Mouse (Mus musculus): Measurements from ENCODE around the gene Ptp4a2. TPM values are rescaled to one million over a fixed set of nuclear protein-coding genes. Genes with fewer than 3 reads are reported as not detected.

Ptp4a2 gene
- total RNA-seq, 2 experiments from 2014 or later = 313 to 540 TPM

- ATAC-seq (replicated peaks; ENCODE audit: low FRiP score, low TSS enrichment, poor library complexity, severe bottlenecking) = 0 out of 2 replicates have a peak, but pooled peaks have one; percentile 25
Measured at GRCm38 (mm10) chr4:129877967-129878655, 67.1 kb downstream of the Ptp4a2 start.

- ATAC-seq (replicated peaks; ENCODE audit: low FRiP score, low TSS enrichment, poor library complexity, severe bottlenecking) = no peak
Measured at GRCm38 (mm10) chr4:129878656-129879145, 67.7 kb downstream of the Ptp4a2 start.

GRCm38 (mm10) chr4:129879206-129879780 is 68.3 kb downstream of the Ptp4a2 start:
- no peak for ATAC-seq (replicated peaks; ENCODE audit: low FRiP score, low TSS enrichment, poor library complexity, severe bottlenecking)

DNA sequence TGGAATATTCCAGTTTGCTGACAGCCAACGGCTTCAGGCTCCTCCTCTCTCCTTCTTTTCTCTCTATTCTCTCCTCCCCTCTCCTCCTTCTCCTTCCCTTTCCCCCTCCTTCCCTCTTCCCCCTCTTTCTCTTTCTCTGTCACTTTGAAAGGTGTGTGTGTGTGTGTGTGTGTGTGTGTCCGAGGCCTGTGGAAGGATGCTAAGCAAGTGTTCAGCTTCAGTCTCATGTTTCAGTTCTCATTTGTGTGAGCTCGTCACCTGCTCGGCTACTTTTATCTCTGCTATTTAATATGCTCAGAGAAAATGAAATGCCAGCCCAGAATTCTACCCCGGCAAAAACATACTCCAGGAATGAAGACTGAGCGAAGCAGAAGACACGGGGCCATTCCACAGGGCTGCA is 69.6 kb downstream of the Ptp4a2 start:
- ATAC-seq (replicated peaks; ENCODE audit: low FRiP score, low TSS enrichment, poor library complexity, severe bottlenecking) = no peak

GRCm38 (mm10) chr4:129881661-129882060 is 70.6 kb downstream of the Ptp4a2 start:
- ATAC-seq (replicated peaks; ENCODE audit: low FRiP score, low TSS enrichment, poor library complexity, severe bottlenecking) = no peak

GRCm38 (mm10) chr4:129882555-129883293 is 71.7 kb downstream of the Ptp4a2 start:
- ATAC-seq (replicated peaks; ENCODE audit: low FRiP score, low TSS enrichment, poor library complexity, severe bottlenecking) = peak; percentile 74

- ATAC-seq (replicated peaks; ENCODE audit: low FRiP score, low TSS enrichment, poor library complexity, severe bottlenecking) = peak; percentile 72
Measured at GRCm38 (mm10) chr4:129884041-129884930, 73.3 kb downstream of the Ptp4a2 start.

DNA sequence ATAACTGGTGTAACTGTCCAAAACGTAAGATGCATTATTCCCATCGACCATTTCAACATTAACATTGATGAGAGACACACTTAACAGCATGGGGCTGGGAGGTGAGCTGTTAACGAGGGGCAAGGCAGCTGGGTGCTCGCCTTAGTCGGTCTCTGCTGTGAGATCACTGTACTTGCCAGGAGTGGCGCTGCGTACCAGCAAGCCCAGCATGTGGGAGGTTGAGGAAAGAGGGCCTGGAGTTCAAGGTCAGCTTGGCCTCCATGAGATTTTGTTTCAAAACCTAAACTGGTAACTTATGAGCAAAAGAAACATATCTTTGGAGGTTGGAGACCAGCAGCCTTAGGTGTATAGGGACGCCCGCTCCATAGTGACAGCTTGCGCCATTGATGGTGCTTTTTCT is 78.6 kb downstream of the Ptp4a2 start:
- no peak for ATAC-seq (replicated peaks; ENCODE audit: low FRiP score, low TSS enrichment, poor library complexity, severe bottlenecking)

DNA sequence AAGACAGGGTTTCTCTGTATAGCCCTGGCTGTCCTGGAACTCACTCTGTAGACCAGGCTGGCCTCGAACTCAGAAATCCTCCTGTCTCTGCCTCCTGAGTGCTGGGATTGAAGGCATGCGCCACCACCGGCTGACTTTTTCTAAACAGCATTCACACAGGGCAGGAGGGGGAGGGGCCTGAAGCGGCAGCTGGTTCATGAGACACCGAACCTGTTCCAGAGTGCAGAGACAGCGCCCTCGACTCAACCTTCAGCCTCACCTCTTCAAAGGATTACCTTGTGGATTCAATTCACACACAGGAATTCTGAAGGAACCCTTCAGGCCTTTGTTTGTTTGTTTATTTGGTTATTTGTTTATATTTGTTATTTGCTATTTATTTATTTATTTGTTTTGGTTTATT is 79.1 kb downstream of the Ptp4a2 start:
- ATAC-seq (replicated peaks; ENCODE audit: low FRiP score, low TSS enrichment, poor library complexity, severe bottlenecking) = no peak

- ATAC-seq (replicated peaks; ENCODE audit: low FRiP score, low TSS enrichment, poor library complexity, severe bottlenecking) = no peak
Measured at GRCm38 (mm10) chr4:129894861-129895260, 83.8 kb downstream of the Ptp4a2 start.

GRCm38 (mm10) chr4:129898815-129899214 is 87.8 kb downstream of the Ptp4a2 start:
- ATAC-seq (replicated peaks; ENCODE audit: low FRiP score, low TSS enrichment, poor library complexity, severe bottlenecking) = peak; percentile 57; the same call in 1 of the 2 replicates

Other genes starting within 250 kb of the Ptp4a2 start
- gene Lck, start 237.6 kb upstream of the Ptp4a2 start, total RNA-seq (2014; fragmentation: Nextera tagmentation) = 12.7 and 12.8 TPM in 2 replicates
- gene Lck, start 237.6 kb upstream of the Ptp4a2 start, total RNA-seq (2017) = 3.7 and 11.6 TPM in 2 replicates
- not detected in 2 replicates for gene Fam167b, start 232.7 kb upstream of the Ptp4a2 start, total RNA-seq (2014; fragmentation: Nextera tagmentation)
- gene Fam167b, start 232.7 kb upstream of the Ptp4a2 start, total RNA-seq (2017) = not detected in 2 replicates
- 425 and 431 TPM in 2 replicates for gene Eif3i, start 210.6 kb upstream of the Ptp4a2 start, total RNA-seq (2014; fragmentation: Nextera tagmentation)
- 323 and 412 TPM in 2 replicates for gene Eif3i, start 210.6 kb upstream of the Ptp4a2 start, total RNA-seq (2017)
- 116 and 126 TPM in 2 replicates for gene Tmem234, start 210.6 kb upstream of the Ptp4a2 start, total RNA-seq (2014; fragmentation: Nextera tagmentation)
- gene Tmem234, start 210.6 kb upstream of the Ptp4a2 start, total RNA-seq (2017) = 89.9 and 120 TPM in 2 replicates
- not detected in 2 replicates for gene Dcdc2b, start 197.0 kb upstream of the Ptp4a2 start, total RNA-seq (2014; fragmentation: Nextera tagmentation)
- gene Dcdc2b, start 197.0 kb upstream of the Ptp4a2 start, total RNA-seq (2017) = 11.0 TPM in 1 of 2 replicates, not detected in the other
- 26.8 and 31.8 TPM in 2 replicates for gene Iqcc, start 192.1 kb upstream of the Ptp4a2 start, total RNA-seq (2014; fragmentation: Nextera tagmentation)
- 14.6 and 18.7 TPM in 2 replicates for gene Iqcc, start 192.1 kb upstream of the Ptp4a2 start, total RNA-seq (2017)
- gene Ccdc28b, start 187.3 kb upstream of the Ptp4a2 start, total RNA-seq (2014; fragmentation: Nextera tagmentation) = 31.0 and 63.2 TPM in 2 replicates
- gene Ccdc28b, start 187.3 kb upstream of the Ptp4a2 start, total RNA-seq (2017) = 26.9 and 54.5 TPM in 2 replicates
- 48.2 and 49.9 TPM in 2 replicates for gene Txlna, start 170.2 kb upstream of the Ptp4a2 start, total RNA-seq (2014; fragmentation: Nextera tagmentation)
- gene Txlna, start 170.2 kb upstream of the Ptp4a2 start, total RNA-seq (2017) = 81.8 and 103 TPM in 2 replicates
- gene Kpna6, start 138.5 kb upstream of the Ptp4a2 start, total RNA-seq (2014; fragmentation: Nextera tagmentation) = 36.1 and 38.6 TPM in 2 replicates
- gene Kpna6, start 138.5 kb upstream of the Ptp4a2 start, total RNA-seq (2017) = 25.1 and 39.0 TPM in 2 replicates
- gene Tmem39b, start 114.4 kb upstream of the Ptp4a2 start, total RNA-seq (2014; fragmentation: Nextera tagmentation) = 26.6 and 31.7 TPM in 2 replicates
- 6.0 and 7.6 TPM in 2 replicates for gene Tmem39b, start 114.4 kb upstream of the Ptp4a2 start, total RNA-seq (2017)
- 99.6 and 107 TPM in 2 replicates for gene Khdrbs1, start 68.9 kb upstream of the Ptp4a2 start, total RNA-seq (2014; fragmentation: Nextera tagmentation)
- 103 and 112 TPM in 2 replicates for gene Khdrbs1, start 68.9 kb upstream of the Ptp4a2 start, total RNA-seq (2017)
- gene Spocd1, start 118.0 kb downstream of the Ptp4a2 start, total RNA-seq (2014; fragmentation: Nextera tagmentation) = not detected in 2 replicates
- not detected in 2 replicates for gene Spocd1, start 118.0 kb downstream of the Ptp4a2 start, total RNA-seq (2017)
- gene Adgrb2, start 173.7 kb downstream of the Ptp4a2 start, total RNA-seq (2014; fragmentation: Nextera tagmentation) = 1.2 TPM in 1 of 2 replicates, not detected in the other
- not detected in 2 replicates for gene Adgrb2, start 173.7 kb downstream of the Ptp4a2 start, total RNA-seq (2017)
- gene Col16a1, start 236.6 kb downstream of the Ptp4a2 start, total RNA-seq (2014; fragmentation: Nextera tagmentation) = 7.1 TPM in 1 of 2 replicates, not detected in the other
- gene Col16a1, start 236.6 kb downstream of the Ptp4a2 start, total RNA-seq (2017) = 0.52 and 9.1 TPM in 2 replicates